Mouse (Mus musculus) monocyte, adult 5-6 weeks (primary cell): Measurements from ENCODE around the gene Shq1. TPM values are rescaled to one million over a fixed set of nuclear protein-coding genes. Genes with fewer than 3 reads are reported as not detected.
A peak's percentile ranks its signal among the peaks of the same experiment; 100 is the strongest.

Source experiments
- ATAC-seq: fragments of 153-309, 156-312 bp; replicated peaks from 2 replicates; pipeline ENCODE4 v1.8.0; 2017; ENCODE audit warnings: mild to moderate bottlenecking; ENCODE audit not compliant: low TSS enrichment, insufficient number of reproducible peaks, severe bottlenecking, poor library complexity, low FRiP score
- total RNA-seq: library from RNA; stranded (forward); fragments of 200-1000, 200-491, 200-594 nt; gene quantifications from 3 replicates; pipeline ENCODE4 v1.2.3, GENCODE M21; 2017

Shq1 gene
- total RNA-seq, 1 experiment from 2014 or later: 7.0 TPM

DNA sequence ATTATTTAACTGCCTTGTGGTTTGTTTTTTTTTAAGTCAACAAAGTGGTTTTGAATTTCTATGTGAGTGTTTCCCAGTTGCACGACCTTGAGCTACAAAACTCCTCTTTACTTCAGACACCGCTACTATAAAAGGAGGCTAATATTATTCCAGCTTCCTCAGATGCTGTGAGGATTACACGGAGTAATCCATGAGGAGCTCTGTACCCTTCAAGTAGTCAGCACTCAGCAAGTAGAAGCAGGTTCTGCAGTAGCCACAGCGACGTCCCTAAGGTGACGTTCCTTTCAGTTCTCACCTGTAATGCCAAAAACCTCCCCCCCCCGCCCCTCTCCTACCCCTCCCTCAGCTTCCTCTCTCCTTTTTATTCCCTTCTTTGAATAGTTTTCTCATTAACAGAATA lies 444 bp upstream of the Shq1 start:
- ATAC-seq: no peak

- peak; percentile 45; the same call in 1 of the 2 replicates for ATAC-seq
Measured at GRCm38 (mm10) chr6:100670370-100670841, 551 bp downstream of the Shq1 start.

DNA sequence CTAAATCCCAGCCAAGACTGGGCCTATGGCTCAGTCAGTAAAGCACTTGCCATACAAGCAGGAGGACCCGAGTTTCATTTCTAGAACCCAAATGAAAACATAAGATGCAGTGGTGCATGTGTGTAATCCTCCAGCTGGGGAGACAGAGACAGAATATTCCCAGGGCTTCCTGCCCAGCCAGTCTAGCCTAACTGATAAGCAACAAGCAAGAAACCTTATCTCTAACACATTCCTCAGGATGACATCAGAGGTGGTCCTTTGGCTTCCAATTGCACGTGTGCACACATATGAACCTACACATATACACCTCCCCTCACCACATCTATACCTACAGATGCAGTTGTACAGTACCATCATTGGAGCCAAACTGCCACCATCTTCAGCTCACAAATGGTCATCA lies 2.1 kb downstream of the Shq1 start:
- ATAC-seq: no peak

GRCm38 (mm10) chr6:100667644-100668043 lies 3.3 kb downstream of the Shq1 start:
- ATAC-seq: no peak

GRCm38 (mm10) chr6:100662224-100662623 lies 8.7 kb downstream of the Shq1 start:
- ATAC-seq: no peak

GRCm38 (mm10) chr6:100660395-100660794 lies 10.6 kb downstream of the Shq1 start:
- ATAC-seq: no peak

GRCm38 (mm10) chr6:100652535-100652934 lies 18.4 kb downstream of the Shq1 start:
- no peak for ATAC-seq

DNA sequence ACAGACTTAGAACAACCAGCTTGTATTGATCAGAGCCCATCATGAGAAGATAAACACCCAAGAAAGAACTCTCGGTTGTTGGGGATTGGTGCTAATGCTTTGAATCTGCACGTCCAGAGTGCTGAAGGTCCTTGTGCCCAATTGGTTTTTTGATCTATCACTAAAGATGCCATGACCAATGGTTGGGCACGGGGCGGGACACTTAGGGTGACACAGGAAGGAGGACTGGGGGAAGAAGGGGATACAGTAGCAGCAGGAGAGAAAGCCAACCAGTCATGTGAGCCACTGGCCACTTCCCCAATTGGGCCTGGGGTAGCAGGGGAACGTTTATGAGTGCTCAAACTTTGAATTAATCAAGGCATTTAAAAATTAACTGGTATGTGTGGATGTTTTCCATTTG lies 23.8 kb downstream of the Shq1 start:
- ATAC-seq: no peak

DNA sequence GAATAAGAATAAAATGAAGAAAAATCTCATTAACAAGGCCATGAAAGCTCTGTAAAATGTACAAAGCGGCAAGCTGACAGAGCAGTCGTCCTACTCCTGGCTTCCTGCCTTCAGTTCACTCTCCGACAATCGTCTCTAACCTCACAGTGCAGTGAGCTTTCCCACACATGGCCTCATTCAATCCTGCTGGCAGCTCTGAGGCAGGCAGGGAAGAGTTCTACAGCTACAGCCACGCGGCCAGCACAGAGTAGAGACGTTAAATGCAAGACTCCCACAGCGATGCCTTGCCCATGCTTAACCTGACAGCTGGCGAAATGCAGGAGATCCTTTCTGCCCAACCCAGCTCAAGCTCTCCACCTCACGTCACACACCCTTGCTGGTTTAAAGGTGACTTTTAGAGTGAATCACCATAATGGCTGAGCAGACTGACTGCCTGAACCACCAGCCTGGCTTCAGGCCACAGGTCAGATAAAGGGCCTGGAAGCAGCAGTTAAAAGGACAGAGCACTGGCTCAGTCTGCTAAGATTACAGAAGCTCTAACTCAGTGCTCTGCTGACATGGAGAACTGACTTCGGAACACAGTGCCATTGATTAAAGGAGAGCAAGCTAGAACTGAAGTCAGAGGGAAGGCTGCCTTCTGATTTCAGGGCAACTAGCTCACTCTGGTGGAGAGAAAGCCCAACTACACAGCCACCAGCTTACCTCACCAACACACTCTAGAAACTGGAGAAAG lies 25.3 kb downstream of the Shq1 start:
- no peak for ATAC-seq

- ATAC-seq: no peak
Measured at GRCm38 (mm10) chr6:100644631-100645030, 26.3 kb downstream of the Shq1 start.

GRCm38 (mm10) chr6:100642786-100643185 lies 28.2 kb downstream of the Shq1 start:
- ATAC-seq: no peak

DNA sequence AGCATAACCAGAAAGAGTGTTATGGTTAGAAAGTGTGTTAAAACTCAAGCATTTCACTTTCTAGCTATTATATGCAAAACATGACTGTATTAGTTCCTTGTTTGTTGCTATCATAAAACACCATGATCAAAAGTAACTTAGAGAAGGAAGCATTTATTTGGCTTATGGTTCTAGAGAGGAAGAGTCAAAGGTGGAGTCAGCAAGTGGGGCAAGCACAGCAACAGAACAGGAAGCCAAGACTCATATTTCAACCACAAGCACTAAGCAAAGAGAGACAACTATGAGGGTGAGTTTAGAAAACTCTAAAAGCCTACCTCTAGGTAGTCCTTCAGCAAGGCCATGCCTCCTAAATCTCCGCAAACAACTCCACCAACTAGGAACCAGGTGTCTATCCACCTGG lies 30.4 kb downstream of the Shq1 start:
- ATAC-seq: no peak

DNA sequence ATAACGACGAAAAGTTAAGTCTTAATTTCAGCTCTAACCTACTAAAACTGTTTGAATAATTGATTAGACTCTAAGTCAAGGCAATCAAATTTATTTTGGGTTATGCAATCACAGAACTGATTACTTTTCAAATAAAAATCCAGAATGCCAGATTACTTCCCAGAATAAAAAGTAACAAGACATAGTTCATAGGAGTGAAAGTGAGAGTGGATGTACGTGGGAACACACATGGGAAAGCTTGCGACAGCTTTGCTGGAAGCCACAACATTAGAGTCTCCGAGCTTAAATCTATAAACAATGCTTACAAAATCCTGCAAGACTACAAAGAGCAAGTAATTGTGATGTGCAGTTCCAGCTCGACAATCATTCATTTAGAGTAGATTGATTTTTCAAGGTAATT lies 41.9 kb downstream of the Shq1 start:
- ATAC-seq: no peak

GRCm38 (mm10) chr6:100628223-100628622 lies 42.7 kb downstream of the Shq1 start:
- no peak for ATAC-seq

DNA sequence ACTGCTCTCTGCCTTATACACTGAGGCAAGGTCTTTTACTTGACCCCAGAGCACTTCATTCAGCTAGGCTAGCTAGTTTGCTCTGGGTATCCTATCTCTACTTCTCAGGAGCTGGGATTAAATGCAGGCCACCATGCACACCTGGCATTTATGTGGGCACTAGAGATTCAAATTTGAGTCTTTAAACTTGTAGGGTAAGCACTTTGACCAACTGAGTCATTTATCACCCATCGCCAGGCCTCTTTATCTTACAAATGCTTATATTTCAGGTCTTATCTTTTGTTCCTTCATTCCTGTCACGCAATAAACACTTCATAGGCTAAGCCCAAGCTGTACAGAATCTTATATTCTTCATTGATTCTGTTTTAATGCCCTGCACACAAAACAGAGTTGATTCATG lies 47.0 kb downstream of the Shq1 start:
- no peak for ATAC-seq

DNA sequence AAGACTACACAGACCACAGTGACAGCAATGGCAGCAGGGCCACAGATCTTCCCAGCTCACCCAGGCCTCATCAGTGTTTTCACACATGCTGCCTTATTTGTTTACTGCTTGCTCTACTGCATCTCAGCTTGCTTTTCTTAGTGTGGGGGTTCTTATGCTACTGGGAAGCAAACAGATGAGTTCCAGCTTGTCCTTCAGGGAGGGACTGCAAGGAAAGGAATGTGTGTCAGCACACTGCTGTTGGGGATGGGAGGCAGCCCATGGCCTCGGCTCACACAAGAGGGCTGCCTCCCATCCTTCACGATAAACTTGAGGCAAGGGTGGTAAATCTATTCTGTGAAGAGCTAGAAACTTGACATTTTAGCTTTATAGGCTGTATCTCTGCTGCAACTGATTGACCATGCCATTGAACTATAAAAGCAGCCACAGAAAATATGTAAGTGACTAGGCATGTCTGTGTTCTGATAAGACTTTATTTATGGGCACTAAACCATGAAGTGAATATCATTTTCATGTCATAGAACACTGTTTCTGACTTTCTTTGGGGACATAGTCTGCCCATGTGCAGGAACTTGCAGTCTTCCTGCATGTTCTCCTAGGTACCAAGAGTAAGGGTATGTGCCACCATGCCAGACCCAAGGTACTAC lies 48.0 kb downstream of the Shq1 start:
- no peak for ATAC-seq

GRCm38 (mm10) chr6:100620411-100620810 lies 50.5 kb downstream of the Shq1 start:
- no peak for ATAC-seq

DNA sequence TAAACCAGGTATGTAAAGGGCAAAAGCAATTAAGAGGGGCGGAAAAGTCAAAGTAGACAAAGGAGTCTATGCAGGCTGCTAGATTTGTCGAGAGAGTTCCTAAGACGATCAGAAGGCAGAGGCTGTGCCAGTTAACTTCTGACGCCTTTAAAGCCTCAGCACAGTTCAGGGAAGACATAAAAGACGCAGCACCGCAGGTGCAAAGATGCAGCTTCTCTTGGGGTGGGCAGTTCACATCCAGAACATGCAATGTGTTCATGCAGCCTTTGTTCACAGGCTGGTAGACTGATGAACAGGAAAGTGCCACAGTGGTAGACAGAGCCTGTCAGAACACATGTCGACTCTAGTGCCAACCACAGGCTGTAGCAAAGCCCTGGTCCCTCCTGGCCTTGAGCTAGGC lies 51.6 kb downstream of the Shq1 start:
- ATAC-seq: no peak

DNA sequence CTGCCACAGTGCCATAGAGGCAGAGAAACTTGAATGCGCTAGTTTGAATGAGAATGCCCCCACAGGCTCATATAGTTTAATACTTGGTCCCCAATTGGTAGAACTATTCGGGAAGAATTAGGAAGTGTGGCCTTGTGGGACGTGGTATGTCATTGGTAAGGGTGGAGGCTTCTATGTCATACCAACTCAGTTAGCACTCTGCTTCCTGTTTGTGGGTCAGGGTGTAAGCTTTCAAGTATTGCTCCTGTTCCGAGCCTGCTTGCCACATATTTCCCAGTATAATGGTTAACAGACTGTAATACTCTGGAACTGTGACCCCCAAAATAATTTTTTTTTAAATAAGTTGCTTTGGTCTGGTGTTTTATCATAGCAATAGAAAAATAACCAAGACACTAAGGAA lies 54.8 kb downstream of the Shq1 start:
- ATAC-seq: no peak

DNA sequence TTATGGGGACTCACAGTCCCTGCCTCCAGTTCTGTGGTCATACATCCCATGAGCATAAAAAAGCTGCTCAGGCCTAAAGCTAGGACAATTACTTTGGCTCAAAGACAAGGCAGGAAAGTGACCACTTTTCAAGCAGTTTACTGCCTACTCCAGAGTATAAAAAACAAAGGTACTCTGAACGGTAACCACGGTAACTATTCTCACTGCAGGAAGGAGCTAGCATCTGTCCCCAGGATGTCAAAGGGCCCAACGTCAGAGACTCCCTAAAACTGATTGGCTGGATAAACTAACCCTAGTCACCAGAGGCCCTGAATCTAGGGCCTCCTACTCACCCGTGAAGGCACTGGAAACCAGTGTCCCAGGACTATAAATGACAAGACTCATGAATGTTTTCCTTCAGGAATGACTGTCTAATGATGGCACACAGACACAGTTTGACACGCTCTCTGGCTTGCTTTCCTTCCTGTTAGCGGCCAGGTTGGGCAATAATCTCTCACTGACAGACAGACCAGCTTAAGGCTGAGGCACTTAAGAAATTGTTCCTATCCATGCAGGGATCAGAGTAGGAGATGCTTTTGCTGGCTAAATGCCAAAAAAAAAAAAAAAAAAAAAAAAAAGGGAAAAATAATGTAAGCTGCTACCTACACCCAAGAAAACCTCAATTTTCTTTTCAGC lies 57.2 kb downstream of the Shq1 start:
- no peak for ATAC-seq
